28 mouse cellular contexts compared by ENCODE assay signal in genomic region chr16:74671466-74671865, GRCm38 (mm10).
"Had no signal": no experiment of that assay in that cellular context is flagged by ENCODE, and none has a peak within 500 bp of the region (broad histone marks: within the 10 kb centered on the region; RNA-seq: fewer than 3 reads in every experiment).

No protein-coding gene starts in this region.

- H3K4me3 ChIP-seq: embryonic facial prominence, embryonic 12.5 days; embryonic facial prominence, embryonic 13.5 days; embryonic facial prominence, embryonic 15.5 days; erythroblast, embryonic 14.5 days; forebrain, embryonic 10.5 days; forebrain, embryonic 12.5 days; forebrain, embryonic 13.5 days; forebrain, embryonic 15.5 days; gastrocnemius, adult 2 months; heart, adult 2 months had no signal

- ATAC-seq: forebrain, embryonic 13.5 days; forebrain, embryonic 14.5 days; forebrain, embryonic 15.5 days; forebrain, embryonic 16.5 days; forebrain, postnatal 0 days had no signal

- H3K4me1 ChIP-seq: embryonic facial prominence, embryonic 12.5 days; embryonic facial prominence, embryonic 13.5 days; embryonic facial prominence, embryonic 15.5 days; forebrain, embryonic 10.5 days; forebrain, embryonic 12.5 days; forebrain, embryonic 13.5 days; forebrain, embryonic 15.5 days had no signal

- H3K36me3 ChIP-seq: embryonic facial prominence, embryonic 12.5 days; embryonic facial prominence, embryonic 13.5 days; embryonic facial prominence, embryonic 15.5 days; forebrain, embryonic 10.5 days; forebrain, embryonic 12.5 days; forebrain, embryonic 15.5 days had no signal

- DNase-seq: cerebellum, adult 2 months; cerebellum, adult 8-10 months; cerebellum, adult 9-10 months; cerebellum, adult 9-11 months; cerebellum, postnatal 10 days; cerebellum, postnatal 14 days; cerebellum, postnatal 25 days; cerebellum, postnatal 36 days; embryo, embryonic 11 days; forebrain, postnatal 0 days; gastrocnemius, adult 2 months; gastrocnemius, postnatal 10 days; gastrocnemius, postnatal 14 days; gastrocnemius, postnatal 25 days; gastrocnemius, postnatal 36 days; heart, adult 11 months; heart, adult 18-20 months; heart, adult 2 months had no signal

- H3K27me3 ChIP-seq: embryonic facial prominence, embryonic 12.5 days; embryonic facial prominence, embryonic 13.5 days; embryonic facial prominence, embryonic 15.5 days; forebrain, embryonic 12.5 days; forebrain, embryonic 13.5 days; forebrain, embryonic 15.5 days had no signal

- H3K27ac ChIP-seq: embryonic facial prominence, embryonic 12.5 days; embryonic facial prominence, embryonic 13.5 days; embryonic facial prominence, embryonic 15.5 days; forebrain, embryonic 10.5 days; forebrain, embryonic 12.5 days; forebrain, embryonic 13.5 days; forebrain, embryonic 15.5 days; gastrocnemius, adult 2 months; heart, adult 2 months had no signal

- H3K9ac ChIP-seq: embryonic facial prominence, embryonic 12.5 days; embryonic facial prominence, embryonic 13.5 days; embryonic facial prominence, embryonic 15.5 days; forebrain, embryonic 12.5 days; forebrain, embryonic 13.5 days; forebrain, embryonic 15.5 days; forebrain, postnatal 0 days had no signal

- H3K9me3 ChIP-seq: embryonic facial prominence, embryonic 12.5 days; embryonic facial prominence, embryonic 13.5 days; embryonic facial prominence, embryonic 15.5 days; forebrain, embryonic 10.5 days; forebrain, embryonic 12.5 days; forebrain, embryonic 13.5 days; forebrain, embryonic 15.5 days had no signal

- H3K4me2 ChIP-seq: embryonic facial prominence, embryonic 12.5 days; embryonic facial prominence, embryonic 13.5 days; embryonic facial prominence, embryonic 15.5 days; forebrain, embryonic 12.5 days; forebrain, embryonic 13.5 days; forebrain, embryonic 15.5 days had no signal
